Mouse (Mus musculus): Measurements from ENCODE around the gene Pde4dip. TPM values are rescaled to one million over a fixed set of nuclear protein-coding genes. Genes with fewer than 3 reads are reported as not detected.

The Pde4dip gene
- polyA plus RNA-seq, 1 experiment: 134 TPM

DNA sequence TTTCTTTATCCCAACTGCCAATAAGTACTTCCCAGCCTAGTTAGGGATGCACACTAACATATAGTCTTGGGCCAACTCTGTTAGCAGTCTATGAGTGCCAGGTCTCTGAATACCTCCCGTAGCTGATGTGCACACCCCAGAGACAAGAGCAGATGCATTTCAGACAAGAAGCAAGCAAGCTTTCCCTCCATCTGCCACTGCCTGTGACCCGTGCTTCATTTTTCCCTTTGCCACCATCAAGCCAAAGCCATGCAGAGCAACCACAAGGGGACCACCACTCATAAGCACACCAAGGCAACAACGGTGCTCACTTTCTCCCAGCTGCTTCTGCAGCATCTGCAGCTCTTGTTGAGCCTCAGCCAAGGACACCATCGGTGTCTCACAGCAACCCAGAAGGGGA is 181.9 kb downstream of the Pde4dip start:
- Histone ChIP-seq H3K36me3 (ENCODE audit: control insufficient read depth, insufficient read depth) (peaks cover 13% of the 10 kb centered on the region), H3ac (ENCODE audit: control insufficient read depth, insufficient read length) (no peak overlapping the region), H3K79me2 (ENCODE audit: control insufficient read depth, insufficient read depth) (no peaks in the 10 kb centered on the region), H3K27me3 (ENCODE audit: control insufficient read depth, insufficient read depth, insufficient read length) (no peaks in the 10 kb centered on the region), H3K4me2 (ENCODE audit: low read depth) (no peak overlapping the region), H3K4me3 (no peak overlapping the region)
- no peak for TF ChIP-seq REST (IDR thresholded peaks at IDR 0.05; ENCODE audit: insufficient read depth, insufficient read length)
- no peak for TF ChIP-seq MAX (IDR thresholded peaks at IDR 0.05; ENCODE audit: low read depth)
- no peak for TF ChIP-seq TCF12 (IDR thresholded peaks at IDR 0.05; ENCODE audit: insufficient read depth, poor library complexity, severe bottlenecking)
- TF ChIP-seq POLR2AphosphoS2 (IDR thresholded peaks at IDR 0.05; ENCODE audit: insufficient read length, low read depth): no peak

DNA sequence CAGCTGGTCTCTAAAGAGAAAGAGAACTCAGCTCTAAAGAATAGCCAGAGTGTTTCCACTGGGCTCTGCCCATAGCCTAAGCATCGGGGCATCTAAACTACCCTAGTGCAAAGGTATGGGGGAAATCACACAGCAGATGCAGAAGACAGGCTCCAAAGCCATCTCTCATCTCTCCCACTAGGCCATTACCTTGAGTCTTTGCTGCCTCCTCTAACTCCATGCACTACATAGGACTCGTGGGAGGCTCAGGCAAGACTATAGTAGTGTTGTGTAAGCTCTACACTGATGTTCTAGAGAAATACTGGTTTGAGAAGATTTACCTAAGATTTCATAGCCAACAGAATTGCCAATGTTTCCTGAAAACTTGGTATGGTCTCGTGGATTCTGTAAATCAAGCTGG is 183.0 kb downstream of the Pde4dip start:
- Histone ChIP-seq H3K36me3 (ENCODE audit: control insufficient read depth, insufficient read depth) (peaks cover 10% of the 10 kb centered on the region), H3ac (ENCODE audit: control insufficient read depth, insufficient read length) (no peak overlapping the region), H3K4me3 (no peak overlapping the region), H3K79me2 (ENCODE audit: control insufficient read depth, insufficient read depth) (no peaks in the 10 kb centered on the region), H3K4me2 (ENCODE audit: low read depth) (no peak overlapping the region), H3K27me3 (ENCODE audit: control insufficient read depth, insufficient read depth, insufficient read length) (no peaks in the 10 kb centered on the region)
- TF ChIP-seq POLR2A (IDR thresholded peaks at IDR 0.05; ENCODE audit: insufficient read length, low read depth): no peak
- TF ChIP-seq POLR2AphosphoS2 (IDR thresholded peaks at IDR 0.05; ENCODE audit: insufficient read length, low read depth): no peak
- no peak for TF ChIP-seq REST (IDR thresholded peaks at IDR 0.05; ENCODE audit: insufficient read depth, insufficient read length)
- TF ChIP-seq MYOD1 (IDR thresholded peaks at IDR 0.05; ENCODE audit: control insufficient read depth in 1 of 3, insufficient read length in 2 of 3, low read depth in 2 of 3): no peak
- TF ChIP-seq USF1 (IDR thresholded peaks at IDR 0.05; ENCODE audit: low read depth): no peak
- no peak for TF ChIP-seq MYOG (IDR thresholded peaks at IDR 0.05; ENCODE audit: control insufficient read depth in 1 of 3, insufficient read depth in 1 of 3, insufficient read length in 2 of 3, low read depth in 2 of 3)
- no peak for TF ChIP-seq TCF3 (IDR thresholded peaks at IDR 0.05; ENCODE audit: insufficient read length, low read depth)
- no peak for TF ChIP-seq MAX (IDR thresholded peaks at IDR 0.05; ENCODE audit: low read depth)
- no peak for TF ChIP-seq TCF12 (IDR thresholded peaks at IDR 0.05; ENCODE audit: insufficient read depth, poor library complexity, severe bottlenecking)
- TF ChIP-seq E2F4 (IDR thresholded peaks at IDR 0.05; ENCODE audit: insufficient read depth): no peak
- no peak for TF ChIP-seq SRF (IDR thresholded peaks at IDR 0.05; ENCODE audit: control insufficient read depth, insufficient read length, low read depth)
- no peak for TF ChIP-seq CEBPB (IDR thresholded peaks at IDR 0.05; ENCODE audit: insufficient read depth, poor library complexity, severe bottlenecking)

DNA sequence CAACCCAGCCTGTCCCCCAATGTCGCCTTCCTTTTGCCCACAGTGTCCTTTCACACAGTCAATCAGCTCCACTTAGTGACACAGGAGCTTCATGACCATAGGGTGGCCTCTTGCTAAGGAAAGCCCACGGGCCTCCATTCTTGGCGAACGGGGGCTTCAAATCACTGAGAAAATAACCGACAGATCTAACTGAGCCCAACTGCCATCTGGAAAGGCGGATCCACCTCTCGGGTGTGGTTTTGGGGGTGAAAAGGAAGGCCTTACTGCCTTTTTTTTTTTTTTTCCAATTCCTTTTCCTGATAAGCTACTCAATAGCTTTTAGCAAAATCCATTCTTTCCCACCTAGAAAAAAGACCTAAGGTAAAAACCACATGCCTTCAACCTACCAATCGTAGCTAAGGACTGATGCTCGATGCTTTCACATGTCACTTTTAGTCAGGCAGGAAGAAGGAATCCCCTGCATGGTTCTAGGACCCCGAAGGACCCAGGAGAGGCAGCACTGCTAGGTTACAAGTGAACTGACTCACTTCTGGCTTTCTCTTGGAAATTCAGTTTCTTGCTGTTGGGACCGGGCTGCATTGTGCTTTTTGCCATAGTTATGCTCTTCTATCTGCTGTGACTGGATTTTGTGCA is 185.9 kb downstream of the Pde4dip start:
- Histone ChIP-seq H3ac (ENCODE audit: control insufficient read depth, insufficient read length) (no peak overlapping the region), H3K36me3 (ENCODE audit: control insufficient read depth, insufficient read depth) (peaks cover 12% of the 10 kb centered on the region), H3K4me2 (ENCODE audit: low read depth) (no peak overlapping the region), H3K27me3 (ENCODE audit: control insufficient read depth, insufficient read depth, insufficient read length) (no peaks in the 10 kb centered on the region), H3K79me2 (ENCODE audit: control insufficient read depth, insufficient read depth) (no peaks in the 10 kb centered on the region), H3K4me3 (no peak overlapping the region)
- TF ChIP-seq SRF (IDR thresholded peaks at IDR 0.05; ENCODE audit: control insufficient read depth, insufficient read length, low read depth) (no peak), USF1 (IDR thresholded peaks at IDR 0.05; ENCODE audit: low read depth) (no peak), MAX (IDR thresholded peaks at IDR 0.05; ENCODE audit: low read depth) (no peak), CEBPB (IDR thresholded peaks at IDR 0.05; ENCODE audit: insufficient read depth, poor library complexity, severe bottlenecking) (no peak), POLR2AphosphoS2 (IDR thresholded peaks at IDR 0.05; ENCODE audit: insufficient read length, low read depth) (no peak), REST (IDR thresholded peaks at IDR 0.05; ENCODE audit: insufficient read depth, insufficient read length) (no peak), TCF12 (IDR thresholded peaks at IDR 0.05; ENCODE audit: insufficient read depth, poor library complexity, severe bottlenecking) (no peak), E2F4 (IDR thresholded peaks at IDR 0.05; ENCODE audit: insufficient read depth) (no peak), MYOD1 (IDR thresholded peaks at IDR 0.05; ENCODE audit: control insufficient read depth in 1 of 3, insufficient read length in 2 of 3, low read depth in 2 of 3) (no peak)

DNA sequence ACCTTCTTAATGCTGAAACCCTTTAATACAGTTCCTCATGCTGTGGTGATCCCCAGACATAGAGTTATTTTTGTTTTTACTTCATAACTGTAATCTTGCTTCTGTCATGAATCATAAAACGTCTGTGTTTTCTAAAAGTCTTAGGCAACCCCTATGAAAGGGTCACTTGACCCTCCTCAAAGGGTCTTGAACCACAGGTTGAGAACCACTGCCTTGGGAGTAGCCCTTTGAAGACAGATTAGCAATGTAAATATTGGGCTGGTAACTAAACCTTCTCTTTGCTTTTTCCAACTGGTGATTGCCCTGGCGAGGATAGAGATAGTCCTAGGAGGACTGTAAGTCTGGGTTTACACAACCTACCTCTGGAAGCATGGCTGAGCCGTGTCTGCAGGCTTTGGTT is 187.3 kb downstream of the Pde4dip start:
- peaks cover 6% of the 10 kb centered on the region for H3K36me3 ChIP-seq (ENCODE audit: control insufficient read depth, insufficient read depth)

GRCm38 (mm10) chr3:97699061-97699460 is 189.4 kb downstream of the Pde4dip start:
- TF ChIP-seq REST (IDR thresholded peaks at IDR 0.05; ENCODE audit: insufficient read depth, insufficient read length) (no peak), MAX (IDR thresholded peaks at IDR 0.05; ENCODE audit: low read depth) (no peak), TCF3 (IDR thresholded peaks at IDR 0.05; ENCODE audit: insufficient read length, low read depth) (no peak), MYOG (IDR thresholded peaks at IDR 0.05; ENCODE audit: control insufficient read depth in 1 of 3, insufficient read depth in 1 of 3, insufficient read length in 2 of 3, low read depth in 2 of 3) (no peak), USF1 (IDR thresholded peaks at IDR 0.05; ENCODE audit: low read depth) (no peak), TCF12 (IDR thresholded peaks at IDR 0.05; ENCODE audit: insufficient read depth, poor library complexity, severe bottlenecking) (no peak), POLR2AphosphoS2 (IDR thresholded peaks at IDR 0.05; ENCODE audit: insufficient read length, low read depth) (no peak), MYOD1 (IDR thresholded peaks at IDR 0.05; ENCODE audit: control insufficient read depth in 1 of 3, insufficient read length in 2 of 3, low read depth in 2 of 3) (no peak)
- Histone ChIP-seq H3K36me3 (ENCODE audit: control insufficient read depth, insufficient read depth) (peaks cover 13% of the 10 kb centered on the region), H3ac (ENCODE audit: control insufficient read depth, insufficient read length) (no peak overlapping the region), H3K27me3 (ENCODE audit: control insufficient read depth, insufficient read depth, insufficient read length) (no peaks in the 10 kb centered on the region), H3K4me2 (ENCODE audit: low read depth) (no peak overlapping the region), H3K4me3 (no peak overlapping the region), H3K79me2 (ENCODE audit: control insufficient read depth, insufficient read depth) (no peaks in the 10 kb centered on the region)

More for the DNA sequence above, 187.3 kb downstream of the Pde4dip start:
- H3ac ChIP-seq (ENCODE audit: control insufficient read depth, insufficient read length): no peak overlapping the region
- no peak overlapping the region for H3K4me3 ChIP-seq
- H3K4me2 ChIP-seq (ENCODE audit: low read depth): no peak overlapping the region
- no peak for TF ChIP-seq POLR2A (IDR thresholded peaks at IDR 0.05; ENCODE audit: insufficient read length, low read depth)
- TF ChIP-seq MYOD1 (IDR thresholded peaks at IDR 0.05; ENCODE audit: control insufficient read depth in 1 of 3, insufficient read length in 2 of 3, low read depth in 2 of 3): no peak
- TF ChIP-seq TCF3 (IDR thresholded peaks at IDR 0.05; ENCODE audit: insufficient read length, low read depth): no peak
- TF ChIP-seq MAX (IDR thresholded peaks at IDR 0.05; ENCODE audit: low read depth): no peak
- no peak for TF ChIP-seq USF1 (IDR thresholded peaks at IDR 0.05; ENCODE audit: low read depth)
- TF ChIP-seq REST (IDR thresholded peaks at IDR 0.05; ENCODE audit: insufficient read depth, insufficient read length): no peak
- TF ChIP-seq TCF12 (IDR thresholded peaks at IDR 0.05; ENCODE audit: insufficient read depth, poor library complexity, severe bottlenecking): no peak
- TF ChIP-seq MYOG (IDR thresholded peaks at IDR 0.05; ENCODE audit: control insufficient read depth in 1 of 3, insufficient read depth in 1 of 3, insufficient read length in 2 of 3, low read depth in 2 of 3): no peak
- TF ChIP-seq POLR2AphosphoS2 (IDR thresholded peaks at IDR 0.05; ENCODE audit: insufficient read length, low read depth): no peak
- no peak for TF ChIP-seq SRF (IDR thresholded peaks at IDR 0.05; ENCODE audit: control insufficient read depth, insufficient read length, low read depth)
- TF ChIP-seq E2F4 (IDR thresholded peaks at IDR 0.05; ENCODE audit: insufficient read depth): no peak
- TF ChIP-seq CEBPB (IDR thresholded peaks at IDR 0.05; ENCODE audit: insufficient read depth, poor library complexity, severe bottlenecking): no peak
- H3K79me2 ChIP-seq (ENCODE audit: control insufficient read depth, insufficient read depth): no peaks in the 10 kb centered on the region
- H3K27me3 ChIP-seq (ENCODE audit: control insufficient read depth, insufficient read depth, insufficient read length): no peaks in the 10 kb centered on the region

Measured in myocyte (in vitro differentiated cells).